Mouse (Mus musculus): ENCODE data around the gene Olfr1339. TPM values are rescaled to one million over a fixed set of nuclear protein-coding genes. Genes with fewer than 3 reads are reported as not detected.

Olfr1339 gene
- polyA plus RNA-seq, 1 experiment from 2014 or later: not detected

DNA sequence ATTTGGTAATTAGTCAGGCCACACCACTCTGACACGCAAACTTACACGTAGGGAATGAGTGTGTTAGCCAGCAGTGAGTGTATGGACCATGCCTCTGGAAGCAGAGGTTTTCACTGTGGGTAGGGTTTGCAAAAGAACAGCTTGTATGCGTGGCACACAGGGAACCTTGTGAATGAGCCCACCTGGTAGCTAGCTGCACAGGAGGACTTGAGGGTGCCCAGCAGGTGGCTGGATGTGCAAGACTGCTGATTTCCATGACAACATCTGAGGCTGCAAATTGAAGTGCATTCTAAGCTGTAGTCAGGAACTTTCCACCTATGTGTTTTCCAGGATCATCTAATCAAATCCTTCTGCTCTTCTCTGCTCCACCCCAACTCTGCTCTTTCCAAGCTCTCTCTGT, 7.6 kb downstream of the Olfr1339 start:
- Histone ChIP-seq H3K27me3 (ENCODE audit: control insufficient read depth, insufficient read depth, low read length) (peaks cover 13% of the 10 kb centered on the region), H3K4me2 (ENCODE audit: low read depth, low read length) (no peak overlapping the region), H3K9me3 (replicated peaks; ENCODE audit: control insufficient read depth, low read length) (no peaks in the 10 kb centered on the region), H3K36me3 (ENCODE audit: control insufficient read depth, insufficient read depth) (no peaks in the 10 kb centered on the region), H3K9ac (ENCODE audit: low read length) (no peak overlapping the region), H3K27ac (ENCODE audit: low read length) (no peak overlapping the region), H3K4me1 (ENCODE audit: control insufficient read depth, insufficient read depth, low read length) (no peaks in the 10 kb centered on the region), H3K4me3 (ENCODE audit: low read length) (no peak overlapping the region)
- WGBS: 65% methylated on average over 3 of the region's 3 CpGs
- ATAC-seq (replicated peaks; ENCODE audit: extremely low read depth, insufficient read depth, low FRiP score): no peak

DNA sequence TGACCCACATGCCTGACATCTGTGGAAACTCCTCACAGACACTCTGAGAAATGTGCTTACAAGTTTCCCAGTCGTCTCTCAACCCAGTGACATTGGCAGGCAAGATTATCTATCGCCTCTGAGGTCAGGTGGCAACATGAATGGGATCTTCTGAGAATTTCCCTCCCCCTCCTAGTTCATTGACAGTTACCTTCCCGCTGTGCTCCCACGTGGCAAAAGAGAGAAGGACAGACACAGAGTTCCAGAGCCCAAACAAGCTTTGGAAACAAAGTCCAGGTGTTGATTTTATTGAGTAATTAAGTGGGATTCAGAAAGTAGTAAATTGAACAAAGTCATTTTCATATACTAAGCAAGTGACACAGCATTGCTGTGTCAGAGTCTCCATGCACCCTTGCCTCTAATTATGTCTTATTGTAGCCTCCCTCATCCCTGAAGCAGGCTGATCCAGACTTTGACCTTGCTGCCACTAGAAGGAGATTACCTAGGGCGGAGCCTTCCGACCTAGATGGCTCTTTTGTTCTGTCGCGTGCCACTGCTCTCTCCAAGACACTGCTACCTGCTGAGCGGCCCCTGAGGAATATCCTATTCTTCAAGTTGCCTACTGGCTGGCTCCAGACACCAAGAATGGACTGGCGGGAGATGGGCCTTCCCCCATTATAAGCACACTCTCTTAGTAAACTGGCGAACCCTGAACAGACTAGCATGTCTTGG, 9.2 kb downstream of the Olfr1339 start:
- Histone ChIP-seq H3K4me1 (ENCODE audit: control insufficient read depth, insufficient read depth, low read length) (no peaks in the 10 kb centered on the region), H3K9me3 (replicated peaks; ENCODE audit: control insufficient read depth, low read length) (peaks cover 1% of the 10 kb centered on the region; the same call in 1 of the 2 replicates), H3K9ac (ENCODE audit: low read length) (no peak overlapping the region), H3K4me3 (ENCODE audit: low read length) (no peak overlapping the region), H3K36me3 (ENCODE audit: control insufficient read depth, insufficient read depth) (no peaks in the 10 kb centered on the region), H3K27ac (ENCODE audit: low read length) (no peak overlapping the region), H3K4me2 (ENCODE audit: low read depth, low read length) (no peak overlapping the region), H3K27me3 (ENCODE audit: control insufficient read depth, insufficient read depth, low read length) (peaks cover 13% of the 10 kb centered on the region)
- ATAC-seq (replicated peaks; ENCODE audit: extremely low read depth, insufficient read depth, low FRiP score): no peak
- WGBS: 6% methylated on average over 11 of the region's 11 CpGs

- Histone ChIP-seq H3K9me3 (replicated peaks; ENCODE audit: control insufficient read depth, low read length) (peaks cover 6% of the 10 kb centered on the region; the same call in 1 of the 2 replicates), H3K27ac (ENCODE audit: low read length) (no peak overlapping the region), H3K4me3 (ENCODE audit: low read length) (no peak overlapping the region), H3K27me3 (ENCODE audit: control insufficient read depth, insufficient read depth, low read length) (peaks cover 13% of the 10 kb centered on the region), H3K9ac (ENCODE audit: low read length) (no peak overlapping the region), H3K4me1 (ENCODE audit: control insufficient read depth, insufficient read depth, low read length) (no peaks in the 10 kb centered on the region), H3K36me3 (ENCODE audit: control insufficient read depth, insufficient read depth) (no peaks in the 10 kb centered on the region), H3K4me2 (ENCODE audit: low read depth, low read length) (no peak overlapping the region)
- no peak for ATAC-seq (replicated peaks; ENCODE audit: extremely low read depth, insufficient read depth, low FRiP score)
- 8% methylated on average over 16 of the region's 16 CpGs for WGBS
Measured at GRCm38 (mm10) chr4:118741881-118742280, 9.9 kb downstream of the Olfr1339 start.

DNA sequence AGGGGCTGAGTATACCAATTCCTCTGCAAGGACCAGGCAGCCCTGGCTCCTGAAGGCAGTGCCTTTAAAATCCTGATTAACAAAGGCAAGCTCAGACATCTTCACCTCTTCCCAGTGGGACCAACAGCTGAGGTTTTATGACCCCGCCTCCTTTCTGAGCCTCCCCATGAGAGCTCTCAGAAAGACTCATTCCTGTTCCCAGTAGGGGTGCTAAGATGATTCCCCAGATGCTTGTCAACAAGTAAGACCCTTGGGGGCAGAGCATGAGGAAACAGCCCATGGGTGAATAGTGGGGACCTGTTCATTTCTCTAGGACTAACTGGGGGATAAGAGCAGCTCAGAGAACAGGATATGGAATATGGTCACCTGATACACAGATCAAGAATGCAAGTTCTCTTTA, 26.7 kb downstream of the Olfr1339 start, which contains the start of gene Olfr1338:
Olfr1338 (minus strand) TSS at position 101 of the 400 bp plus-strand sequence.
- H3K36me3 ChIP-seq (ENCODE audit: control insufficient read depth, insufficient read depth): no peaks in the 10 kb centered on the region
- H3K27ac ChIP-seq (ENCODE audit: low read length): no peak within 1 kb of the TSS
- H3K4me3 ChIP-seq (ENCODE audit: low read length): no peak within 1 kb of the TSS
- no peaks in the 10 kb centered on the region for H3K27me3 ChIP-seq (ENCODE audit: control insufficient read depth, insufficient read depth, low read length)
- H3K4me2 ChIP-seq (ENCODE audit: low read depth, low read length): no peak within 1 kb of the TSS
- no peak within 1 kb of the TSS for H3K9ac ChIP-seq (ENCODE audit: low read length)
- H3K9me3 ChIP-seq (replicated peaks; ENCODE audit: control insufficient read depth, low read length): no peaks in the 10 kb centered on the region
- ATAC-seq (replicated peaks; ENCODE audit: extremely low read depth, insufficient read depth, low FRiP score): no peak
- WGBS: 73% methylated on average over 1 of the region's 1 CpGs
- no peaks in the 10 kb centered on the region for H3K4me1 ChIP-seq (ENCODE audit: control insufficient read depth, insufficient read depth, low read length)

GRCm38 (mm10) chr4:118782486-118782885, 50.5 kb downstream of the Olfr1339 start, which contains the start of gene Olfr1337:
TSS of gene Olfr1337 (minus strand) at chr4:118782586.
- 65% methylated on average over 2 of the region's 2 CpGs for WGBS
- H3K27me3 ChIP-seq (ENCODE audit: control insufficient read depth, insufficient read depth, low read length): no peaks in the 10 kb centered on the region
- H3K36me3 ChIP-seq (ENCODE audit: control insufficient read depth, insufficient read depth): no peaks in the 10 kb centered on the region
- H3K27ac ChIP-seq (ENCODE audit: low read length): no peak within 1 kb of the TSS
- no peak for ATAC-seq (replicated peaks; ENCODE audit: extremely low read depth, insufficient read depth, low FRiP score)
- no peak within 1 kb of the TSS for H3K9ac ChIP-seq (ENCODE audit: low read length)
- H3K4me3 ChIP-seq (ENCODE audit: low read length): no peak within 1 kb of the TSS
- peaks cover 2% of the 10 kb centered on the region; the same call in 1 of the 2 replicates for H3K4me1 ChIP-seq (ENCODE audit: control insufficient read depth, insufficient read depth, low read length)
- H3K9me3 ChIP-seq (replicated peaks; ENCODE audit: control insufficient read depth, low read length): no peaks in the 10 kb centered on the region
- no peak within 1 kb of the TSS for H3K4me2 ChIP-seq (ENCODE audit: low read depth, low read length)

Other genes with a start within 250 kb of the Olfr1339 start
- gene Tie1, start 242.1 kb upstream of the Olfr1339 start, polyA plus RNA-seq (2015; fragmentation: Nextera tagmentation; extraction: Ambion mirVana): 52.1 and 60.8 TPM in 2 replicates
- gene 2610528J11Rik, start 205.2 kb upstream of the Olfr1339 start, polyA plus RNA-seq (2015; fragmentation: Nextera tagmentation; extraction: Ambion mirVana): 1.4 and 1.8 TPM in 2 replicates
- gene Tmem125, start 188.1 kb upstream of the Olfr1339 start, polyA plus RNA-seq (2015; fragmentation: Nextera tagmentation; extraction: Ambion mirVana): 0.80 and 0.95 TPM in 2 replicates
- gene Cfap57, start 111.4 kb upstream of the Olfr1339 start, polyA plus RNA-seq (2015; fragmentation: Nextera tagmentation; extraction: Ambion mirVana): 0.33 and 0.54 TPM in 2 replicates
- 70.7 and 105 TPM in 2 replicates for gene Ebna1bp2, start 111.4 kb upstream of the Olfr1339 start, polyA plus RNA-seq (2015; fragmentation: Nextera tagmentation; extraction: Ambion mirVana)
- gene Olfr62, start 73.2 kb upstream of the Olfr1339 start, polyA plus RNA-seq (2015; fragmentation: Nextera tagmentation; extraction: Ambion mirVana): not detected in 2 replicates
- gene Olfr1342, start 39.4 kb upstream of the Olfr1339 start, polyA plus RNA-seq (2015; fragmentation: Nextera tagmentation; extraction: Ambion mirVana): 0.05 TPM in 1 of 2 replicates, not detected in the other
- gene Olfr1341, start 28.7 kb upstream of the Olfr1339 start, polyA plus RNA-seq (2015; fragmentation: Nextera tagmentation; extraction: Ambion mirVana): not detected in 2 replicates
- gene Olfr1340, start 12.0 kb upstream of the Olfr1339 start, polyA plus RNA-seq (2015; fragmentation: Nextera tagmentation; extraction: Ambion mirVana): not detected in 2 replicates
- not detected in 2 replicates for gene Olfr1338, start 26.6 kb downstream of the Olfr1339 start, polyA plus RNA-seq (2015; fragmentation: Nextera tagmentation; extraction: Ambion mirVana)
- gene Olfr1337, start 50.4 kb downstream of the Olfr1339 start, polyA plus RNA-seq (2015; fragmentation: Nextera tagmentation; extraction: Ambion mirVana): not detected in 2 replicates
- gene Olfr1335, start 77.8 kb downstream of the Olfr1339 start, polyA plus RNA-seq (2015; fragmentation: Nextera tagmentation; extraction: Ambion mirVana): not detected in 2 replicates
- gene Olfr1333, start 104.1 kb downstream of the Olfr1339 start, polyA plus RNA-seq (2015; fragmentation: Nextera tagmentation; extraction: Ambion mirVana): not detected in 2 replicates
- not detected in 2 replicates for gene Olfr1331, start 132.5 kb downstream of the Olfr1339 start, polyA plus RNA-seq (2015; fragmentation: Nextera tagmentation; extraction: Ambion mirVana)
- 0.09 and 0.22 TPM in 2 replicates for gene Olfr1330, start 156.4 kb downstream of the Olfr1339 start, polyA plus RNA-seq (2015; fragmentation: Nextera tagmentation; extraction: Ambion mirVana)
- gene Olfr1329, start 185.3 kb downstream of the Olfr1339 start, polyA plus RNA-seq (2015; fragmentation: Nextera tagmentation; extraction: Ambion mirVana): not detected in 2 replicates
- not detected in 2 replicates for gene Olfr1328, start 206.4 kb downstream of the Olfr1339 start, polyA plus RNA-seq (2015; fragmentation: Nextera tagmentation; extraction: Ambion mirVana)
- gene Lao1, start 229.4 kb downstream of the Olfr1339 start, polyA plus RNA-seq (2015; fragmentation: Nextera tagmentation; extraction: Ambion mirVana): not detected in 2 replicates